Mouse (Mus musculus): ENCODE measurements around the gene Aqp9.
"Not testable (repeated sequence)": the region's sequence is repeated elsewhere in the genome, so short reads cannot be mapped to it uniquely, and the experiment has no call there.

Gene Aqp9

GRCm38 (mm10) chr9:71135073-71135472 lies 33.4 kb downstream of the Aqp9 start:
- no peak for DNase-seq

GRCm38 (mm10) chr9:71133190-71133589 lies 35.3 kb downstream of the Aqp9 start:
- no peak for DNase-seq

GRCm38 (mm10) chr9:71131822-71132221 lies 36.7 kb downstream of the Aqp9 start:
- no peak for DNase-seq

GRCm38 (mm10) chr9:71128911-71129310 lies 39.6 kb downstream of the Aqp9 start:
- DNase-seq, result peak; percentile 79

- peak; percentile 28 for DNase-seq
These were observed 42.3 kb downstream of the Aqp9 start for GRCm38 (mm10) chr9:71126205-71126604.

GRCm38 (mm10) chr9:71123095-71123494 lies 45.4 kb downstream of the Aqp9 start:
- not testable (repeated sequence) for DNase-seq

GRCm38 (mm10) chr9:71120924-71121323 lies 47.6 kb downstream of the Aqp9 start:
- no peak for DNase-seq

- DNase-seq, result no peak
These were observed 55.3 kb downstream of the Aqp9 start for GRCm38 (mm10) chr9:71113166-71113565.

GRCm38 (mm10) chr9:71103521-71103920 lies 65.0 kb downstream of the Aqp9 start:
- DNase-seq, result no peak

- no peak for DNase-seq
These were observed 74.4 kb downstream of the Aqp9 start for GRCm38 (mm10) chr9:71094066-71094465.

- DNase-seq, result peak; percentile 57
These were observed 76.4 kb downstream of the Aqp9 start for GRCm38 (mm10) chr9:71092038-71092437.

GRCm38 (mm10) chr9:71079201-71079600 lies 89.3 kb downstream of the Aqp9 start:
- DNase-seq, result no peak

GRCm38 (mm10) chr9:71077251-71077825 lies 91.1 kb downstream of the Aqp9 start:
- DNase-seq, result no peak

GRCm38 (mm10) chr9:71076201-71076648 lies 92.3 kb downstream of the Aqp9 start:
- DNase-seq, result no peak

GRCm38 (mm10) chr9:71073831-71074230 lies 94.7 kb downstream of the Aqp9 start:
- peak; percentile 62 for DNase-seq

- DNase-seq, result no peak
These were observed 95.4 kb downstream of the Aqp9 start for GRCm38 (mm10) chr9:71073076-71073475.

GRCm38 (mm10) chr9:71072502-71072901 lies 96.0 kb downstream of the Aqp9 start:
- no peak for DNase-seq

GRCm38 (mm10) chr9:71071581-71072330 lies 96.7 kb downstream of the Aqp9 start:
- no peak for DNase-seq

GRCm38 (mm10) chr9:71070628-71071027 lies 97.9 kb downstream of the Aqp9 start:
- DNase-seq, result no peak

GRCm38 (mm10) chr9:71068866-71069390 lies 99.6 kb downstream of the Aqp9 start:
- DNase-seq, result no peak

- DNase-seq, result no peak
These were observed 101.3 kb downstream of the Aqp9 start for GRCm38 (mm10) chr9:71067156-71067555.

GRCm38 (mm10) chr9:71066491-71066890 lies 102.0 kb downstream of the Aqp9 start:
- peak; percentile 11 for DNase-seq

- no peak for DNase-seq
These were observed 103.1 kb downstream of the Aqp9 start for GRCm38 (mm10) chr9:71065343-71065875.

GRCm38 (mm10) chr9:71064291-71064840 lies 104.1 kb downstream of the Aqp9 start:
- DNase-seq, result no peak
